Mouse (Mus musculus) thymus, postnatal 25 days (tissue): Measurements from ENCODE around the gene F2rl2.

Experiments
- DNase-seq: peaks from one replicate; pipeline ENCODE4 v3.0.0; 2022

The F2rl2 gene

DNA sequence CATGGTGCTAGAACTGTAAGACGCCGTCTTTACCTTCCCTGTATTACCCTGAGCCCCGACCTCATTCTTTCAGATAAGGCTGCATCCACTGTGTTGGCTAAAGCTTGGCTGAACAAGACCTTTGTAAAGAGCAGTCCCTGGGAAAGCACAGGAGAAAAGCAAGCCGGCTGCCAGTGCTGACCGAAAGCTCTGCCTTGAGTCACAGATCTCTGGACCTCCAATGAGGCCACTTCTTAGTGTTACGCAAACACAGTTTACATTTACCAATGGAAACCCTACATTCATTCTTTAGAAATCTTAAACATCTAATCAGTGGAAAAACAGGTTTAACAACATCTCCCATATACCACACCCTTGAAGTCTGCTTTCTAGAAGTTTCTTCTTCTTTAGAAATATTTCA, 8.9 kb downstream of the F2rl2 start:
- no peak for DNase-seq

DNA sequence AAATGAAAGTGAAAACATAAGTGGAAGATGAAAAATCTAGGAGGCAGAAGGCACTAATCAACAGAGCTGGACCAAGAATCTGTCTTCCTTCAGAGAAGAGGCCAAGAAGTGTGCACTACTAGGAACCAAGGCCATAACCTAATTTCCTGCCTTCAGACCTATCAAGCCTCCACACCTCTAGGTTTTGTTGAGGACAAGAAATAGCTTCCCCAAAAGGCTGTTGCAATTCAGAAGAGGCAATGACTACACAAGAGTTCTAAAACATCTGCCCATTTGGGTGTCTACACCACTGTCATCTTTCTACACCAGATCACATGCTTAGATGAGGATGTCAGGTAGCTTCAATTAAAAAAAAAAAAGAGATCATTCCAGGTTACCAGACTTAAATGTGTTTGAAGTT, 15.4 kb downstream of the F2rl2 start:
- DNase-seq = no peak

DNA sequence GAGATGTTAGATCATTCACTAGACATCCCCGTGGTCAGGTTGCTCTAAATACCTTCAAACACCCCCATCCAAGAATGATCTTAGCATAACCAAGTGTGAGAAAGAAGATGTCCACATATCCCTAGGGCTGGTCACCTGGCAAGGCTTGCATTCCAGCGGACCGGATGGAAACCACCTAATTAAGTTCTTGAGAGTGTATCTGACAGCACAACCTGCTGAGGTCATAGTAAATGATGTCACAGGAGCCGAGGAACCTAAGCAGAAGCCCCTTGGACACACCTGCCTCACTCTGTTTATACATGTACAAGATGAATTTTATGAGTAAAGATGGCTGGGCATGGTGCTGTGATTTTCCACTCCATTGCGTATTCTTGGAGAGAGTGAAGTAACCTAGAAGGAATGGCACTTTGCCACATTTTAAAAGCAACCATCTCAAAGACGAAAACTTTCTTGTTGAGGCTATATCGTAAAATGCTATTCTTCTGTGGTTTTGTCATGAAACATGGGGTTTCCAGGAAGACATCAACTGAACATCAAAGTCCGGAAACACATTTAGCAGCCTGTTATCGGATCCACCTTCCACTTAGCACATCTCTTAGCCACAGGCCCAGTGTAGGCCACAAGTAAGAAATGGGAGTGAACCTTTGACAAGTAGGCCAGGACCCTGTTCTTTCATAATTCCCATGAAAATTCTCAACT, 16.1 kb downstream of the F2rl2 start:
- DNase-seq = peak; percentile 14

DNA sequence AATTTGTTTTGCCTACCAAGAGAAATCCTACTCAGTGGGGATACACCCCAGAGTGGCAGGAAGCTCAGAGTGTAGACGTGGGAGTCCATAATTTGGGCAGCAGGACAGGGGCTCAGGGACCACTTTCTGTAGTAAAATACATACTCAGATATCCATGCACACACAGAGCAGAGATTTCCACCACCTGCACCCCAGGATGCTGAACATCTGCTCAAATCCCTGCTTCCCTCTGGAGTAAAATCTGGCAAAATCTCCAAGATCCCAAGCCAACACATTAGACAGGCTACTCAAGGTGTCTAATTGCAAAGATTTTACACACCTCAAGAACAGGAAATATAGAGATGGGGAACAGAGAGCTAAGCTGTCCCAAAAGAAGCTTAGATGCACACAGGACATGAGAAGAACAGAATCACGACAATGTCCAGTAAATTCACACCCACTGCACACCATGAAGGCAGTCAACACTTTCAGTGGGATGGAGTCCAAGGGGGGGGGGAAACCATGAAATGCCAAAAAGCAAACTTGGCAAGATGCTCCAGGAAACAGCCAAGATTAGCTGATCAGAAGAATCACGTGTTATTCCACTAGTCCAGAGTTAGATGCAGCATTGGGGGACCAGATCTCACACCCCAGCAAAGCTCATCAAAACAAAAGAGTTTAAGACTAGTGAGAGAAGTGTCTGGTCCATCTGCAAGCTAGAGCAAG, 17.8 kb downstream of the F2rl2 start:
- DNase-seq = no peak

DNA sequence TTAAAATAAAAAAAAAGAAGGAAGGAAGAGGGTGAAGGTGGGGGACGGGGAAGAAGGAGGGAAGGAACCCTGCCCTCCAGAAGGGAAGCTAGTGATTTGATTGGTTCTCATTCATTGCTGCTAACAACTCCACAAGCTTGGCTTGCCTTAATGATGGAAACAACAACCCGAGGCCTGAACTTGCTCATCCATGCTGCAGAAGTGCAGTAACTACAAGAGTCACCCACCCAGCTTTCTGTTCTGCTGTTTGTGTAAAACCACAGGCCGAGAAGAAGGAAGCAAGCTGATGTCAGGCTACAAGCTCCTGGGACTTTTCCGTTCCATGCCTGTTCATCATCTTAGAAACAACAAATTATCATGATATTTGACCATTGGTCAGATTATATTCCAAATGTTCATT, 18.7 kb downstream of the F2rl2 start:
- DNase-seq = no peak

DNA sequence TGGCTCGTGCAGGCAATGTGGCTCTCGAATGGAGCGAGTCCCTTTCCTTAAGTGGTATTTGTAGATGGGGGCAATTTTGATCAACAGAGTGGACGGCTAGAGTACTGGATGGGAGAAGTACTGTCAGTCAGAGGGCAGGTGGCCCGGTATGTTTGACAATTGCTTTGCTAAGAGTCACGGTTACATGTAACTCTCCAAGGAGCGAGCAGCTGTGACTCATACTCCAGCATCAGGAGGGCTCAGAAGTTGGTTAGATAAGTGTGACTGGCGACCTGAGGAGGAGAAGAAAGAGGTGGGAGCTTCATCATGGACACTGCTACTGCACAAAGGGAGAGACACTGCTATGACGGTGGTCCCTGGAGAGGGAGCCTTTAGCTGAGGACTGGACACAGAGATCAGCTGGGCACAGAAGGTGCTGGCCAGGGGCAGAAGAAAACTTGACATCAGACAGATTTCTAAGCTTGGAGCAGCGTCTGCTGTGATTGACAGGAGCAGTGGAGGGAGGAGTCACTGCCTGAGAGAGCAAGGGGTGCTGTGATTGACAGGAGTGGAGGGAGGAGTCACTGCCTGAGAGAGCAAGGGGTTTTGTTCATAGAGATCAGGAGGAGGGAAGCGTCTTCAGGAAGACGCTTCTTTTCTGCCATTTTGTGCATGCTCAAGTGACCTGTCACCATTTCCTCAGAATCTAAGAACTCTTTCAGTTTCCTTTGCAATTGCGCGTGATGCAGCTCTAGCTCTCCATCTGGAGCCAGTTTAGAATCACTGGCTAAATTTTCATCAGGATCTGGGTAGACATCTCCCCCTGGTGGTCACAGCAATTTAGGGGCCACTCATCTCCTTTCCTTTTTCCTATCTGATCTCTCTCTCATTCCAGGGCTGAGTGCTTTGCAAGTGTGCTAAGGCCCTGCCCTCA, 22.9 kb downstream of the F2rl2 start:
- DNase-seq = peak; percentile 62

DNA sequence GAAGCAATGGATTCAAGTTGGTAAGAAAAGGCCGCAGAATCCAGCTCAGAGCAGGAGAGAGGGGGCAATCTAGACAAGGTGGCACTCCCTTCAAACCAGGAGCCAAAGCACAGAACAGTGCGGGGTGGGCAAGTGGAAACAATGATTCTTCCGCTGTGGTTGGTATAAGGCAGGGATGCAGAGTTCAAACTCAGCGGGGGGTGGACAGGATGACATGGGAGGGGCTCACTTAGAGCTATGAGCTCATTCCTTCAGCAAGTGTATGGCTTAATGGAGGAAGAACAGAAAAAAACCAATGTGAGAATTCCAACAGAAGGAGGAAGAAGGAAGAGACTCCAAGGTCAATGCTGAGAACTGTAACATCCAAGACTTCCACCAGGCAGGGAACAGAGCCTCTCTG, 33.8 kb downstream of the F2rl2 start:
- no peak for DNase-seq

DNA sequence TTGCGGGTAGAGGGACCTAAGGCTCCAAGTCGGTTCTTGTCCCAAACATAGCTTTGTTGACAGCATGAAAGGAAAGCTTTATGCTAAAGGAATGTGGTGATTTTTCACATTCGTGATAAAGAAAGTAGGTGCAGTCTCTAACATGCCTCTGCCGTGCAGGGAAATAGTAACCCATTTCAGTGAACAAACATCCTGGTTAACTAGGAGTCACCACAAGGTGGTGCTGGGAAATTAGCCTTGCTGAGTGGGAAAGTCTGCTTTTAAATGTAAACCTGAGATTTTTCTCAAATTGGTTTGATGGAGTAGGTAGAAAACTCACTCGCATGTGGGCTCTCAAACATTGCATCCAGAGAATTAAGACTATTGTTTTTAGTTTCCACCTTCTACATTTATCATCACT, 43.0 kb downstream of the F2rl2 start:
- DNase-seq = peak; percentile 7

DNA sequence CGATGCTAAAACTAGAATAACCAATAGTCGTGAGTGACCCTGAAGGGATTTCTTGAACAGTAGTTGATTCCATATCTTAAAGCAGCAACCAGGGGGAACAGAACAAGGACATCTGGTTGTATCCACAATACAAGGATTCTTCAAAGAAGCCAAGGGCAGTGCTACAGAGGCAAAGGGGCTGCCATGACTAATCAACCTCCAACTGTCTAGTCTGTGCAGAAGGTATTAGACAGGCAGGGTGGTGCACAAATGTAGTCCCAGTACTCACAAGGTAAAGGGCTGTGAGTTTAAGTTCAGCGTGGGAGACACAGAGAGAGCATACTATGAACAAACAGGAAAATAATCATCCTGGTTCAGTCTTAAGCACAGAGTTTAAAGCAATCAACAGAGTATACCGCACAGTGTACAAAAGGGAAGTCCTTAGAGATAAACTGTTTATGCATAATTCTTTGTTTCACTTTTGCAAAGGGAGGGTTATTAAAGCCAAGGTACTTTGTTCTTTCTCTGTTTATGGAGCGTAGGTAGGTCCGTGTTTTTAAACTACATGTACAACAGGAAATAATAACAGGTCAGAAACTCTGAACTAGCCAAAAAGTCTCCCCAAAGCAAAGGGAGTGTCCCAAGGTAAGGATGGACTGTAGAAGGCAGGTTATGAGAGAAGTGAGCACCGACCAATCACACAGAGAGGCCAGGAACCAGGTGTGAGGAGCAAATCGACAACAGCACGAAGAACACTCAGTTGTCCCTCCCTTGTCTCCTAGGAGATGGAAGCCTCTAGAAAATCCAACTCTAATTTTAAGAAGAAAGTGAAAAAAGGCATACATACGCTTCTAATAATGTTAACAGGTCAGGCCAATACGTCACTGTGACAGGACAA, 45.4 kb downstream of the F2rl2 start:
- no peak for DNase-seq

DNA sequence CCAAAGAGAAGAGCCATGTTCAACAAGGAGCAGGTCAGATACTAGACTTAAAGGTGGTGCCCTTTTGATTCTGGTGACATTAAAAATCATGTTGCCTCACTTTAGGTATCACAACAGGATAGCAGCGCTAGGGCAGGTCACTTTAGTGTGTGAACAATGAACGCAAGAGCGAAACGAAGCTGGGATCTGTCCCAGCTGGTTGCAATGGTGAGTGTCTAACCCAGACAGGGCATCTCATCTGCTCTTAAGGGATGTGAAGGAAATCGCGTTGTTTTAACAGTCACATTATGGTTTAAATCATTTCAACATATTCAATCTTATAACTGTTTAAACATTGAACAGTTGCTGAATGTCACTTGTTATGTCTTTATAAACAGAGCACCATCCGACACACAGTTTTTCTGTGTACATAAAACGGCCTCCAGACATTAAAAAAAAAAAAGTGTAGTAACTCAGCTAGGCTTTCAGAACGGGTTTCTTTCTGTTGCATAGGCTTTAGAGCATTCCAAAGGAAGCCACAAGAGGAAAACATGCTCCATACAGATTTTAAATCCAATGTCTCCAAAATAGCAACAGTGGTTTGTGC, 46.3 kb downstream of the F2rl2 start:
- no peak for DNase-seq

DNA sequence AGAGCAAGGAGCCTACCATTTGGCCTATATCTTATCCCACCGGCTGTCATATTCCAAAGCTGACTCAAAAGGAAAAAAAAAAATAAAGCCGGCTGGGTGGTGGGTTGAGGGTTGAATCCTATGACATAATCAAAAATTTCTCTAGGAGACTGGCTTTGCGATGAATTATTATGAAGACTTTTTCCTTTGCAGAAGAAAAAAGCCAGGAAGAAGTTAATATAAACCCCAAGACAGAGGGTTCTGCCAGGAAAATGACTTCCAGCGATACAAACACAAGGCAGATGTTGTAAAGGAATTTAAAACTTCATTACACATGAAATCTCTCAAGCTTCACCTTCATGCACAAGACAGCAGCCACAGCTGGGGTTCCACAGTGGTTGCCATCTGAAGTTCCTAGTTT, 48.8 kb downstream of the F2rl2 start:
- no peak for DNase-seq

DNA sequence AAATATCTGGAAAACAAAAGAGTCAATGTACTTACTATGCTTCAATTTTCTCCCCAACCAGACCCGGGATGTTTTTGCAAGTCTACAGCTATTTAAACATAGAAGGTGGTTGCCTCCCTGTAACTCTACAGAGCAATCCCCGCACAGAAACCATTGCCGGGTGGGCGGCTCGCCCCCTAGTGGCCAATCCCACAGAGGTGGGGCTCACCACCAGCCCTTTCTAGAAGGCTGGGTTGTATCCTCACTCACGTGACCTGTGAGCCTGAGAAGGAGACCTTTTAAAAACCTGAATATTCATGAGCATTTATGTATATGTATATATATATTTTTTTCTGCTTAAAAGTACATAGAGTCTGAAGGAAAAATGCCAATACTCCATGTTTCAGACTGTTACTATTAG, 49.9 kb downstream of the F2rl2 start:
- DNase-seq = peak; percentile 75

DNA sequence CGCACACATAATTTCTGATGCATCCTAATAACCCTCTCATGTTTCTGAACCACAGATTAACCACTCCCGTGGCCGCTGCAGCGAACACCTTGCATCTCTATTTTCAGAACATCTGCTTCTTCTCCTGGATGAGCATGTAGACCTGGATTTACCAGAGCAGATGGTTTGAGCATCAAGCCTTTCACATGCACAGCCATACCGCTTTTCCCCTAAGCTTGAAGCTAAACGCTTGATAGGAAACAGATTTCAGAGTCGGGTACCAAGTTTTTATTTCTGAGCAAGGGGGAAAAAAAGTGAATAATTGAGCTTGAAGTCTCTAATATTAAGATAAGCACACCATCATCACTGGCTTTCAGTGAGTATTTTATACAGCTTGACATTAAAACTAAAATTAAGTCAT, 50.4 kb downstream of the F2rl2 start:
- no peak for DNase-seq

DNA sequence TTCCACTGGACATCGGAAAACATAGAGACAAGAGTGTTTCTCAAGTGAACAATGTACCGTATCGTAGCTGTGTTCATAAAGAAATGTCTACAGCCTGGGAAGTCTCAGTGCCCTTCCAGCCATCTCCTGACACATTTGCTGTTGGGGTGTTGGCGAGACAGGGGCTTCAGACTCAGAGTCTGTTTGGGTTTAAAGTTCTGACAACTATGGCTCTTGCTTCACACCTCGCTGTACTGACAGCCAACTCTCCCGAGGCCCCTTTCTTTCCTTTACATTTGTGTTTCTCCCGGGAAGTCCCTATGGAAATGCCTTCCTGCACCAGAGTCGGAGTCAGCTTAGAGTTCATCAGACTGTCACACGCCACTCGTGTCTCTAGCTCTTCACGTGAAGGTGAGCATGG, 50.9 kb downstream of the F2rl2 start:
- no peak for DNase-seq
